Mouse (Mus musculus) adrenal gland, postnatal 4 days (tissue): Measurements from ENCODE around the gene Lrsam1. TPM values are rescaled to one million over a fixed set of nuclear protein-coding genes. Genes with fewer than 3 reads are reported as not detected.

Experiments
- DNase-seq, 2 experiments: peaks; one replicate each; pipeline ENCODE4 v3.0.0; 2021 to 2022; ENCODE audit warnings: low spot score in 2 of 2, mixed read lengths in 2 of 2
- total RNA-seq, 2 experiments: library from RNA; stranded (reverse); gene quantifications; 2 replicates each; pipeline ENCODE4 v1.2.3; 2021

Gene Lrsam1
- total RNA-seq, 2 experiments from 2014 or later: 23.7 to 26.5 TPM

DNA sequence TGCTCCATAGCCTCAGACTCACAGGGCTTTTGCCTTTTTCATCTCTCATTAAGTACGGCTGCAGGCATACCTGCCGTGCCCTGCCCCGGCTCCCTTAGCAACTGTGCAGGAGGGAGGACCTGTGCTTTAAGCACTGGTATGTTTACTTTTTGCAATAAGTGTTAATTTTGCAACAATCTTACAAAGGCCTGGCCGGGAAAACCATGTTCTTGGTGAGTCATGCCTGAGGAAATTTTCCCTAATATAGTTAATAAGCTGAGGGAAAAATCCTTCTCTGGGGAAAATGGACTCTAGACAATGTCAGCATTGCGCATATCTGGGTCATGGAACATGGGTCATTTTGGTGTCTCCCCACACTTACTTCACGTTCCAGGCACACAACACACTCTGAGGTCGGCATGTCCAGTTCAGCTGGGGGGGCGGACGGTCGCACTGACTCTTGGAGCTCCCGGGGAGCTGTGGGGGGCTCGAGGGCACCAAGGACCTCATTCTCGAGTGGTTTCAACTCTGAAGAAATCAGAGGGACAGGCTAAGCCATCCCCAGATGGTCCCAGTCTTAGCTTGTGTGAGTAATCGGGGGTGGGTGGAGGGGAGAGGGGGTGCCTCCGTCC, 33.7 kb downstream of the Lrsam1 start:
- no peak for DNase-seq

DNA sequence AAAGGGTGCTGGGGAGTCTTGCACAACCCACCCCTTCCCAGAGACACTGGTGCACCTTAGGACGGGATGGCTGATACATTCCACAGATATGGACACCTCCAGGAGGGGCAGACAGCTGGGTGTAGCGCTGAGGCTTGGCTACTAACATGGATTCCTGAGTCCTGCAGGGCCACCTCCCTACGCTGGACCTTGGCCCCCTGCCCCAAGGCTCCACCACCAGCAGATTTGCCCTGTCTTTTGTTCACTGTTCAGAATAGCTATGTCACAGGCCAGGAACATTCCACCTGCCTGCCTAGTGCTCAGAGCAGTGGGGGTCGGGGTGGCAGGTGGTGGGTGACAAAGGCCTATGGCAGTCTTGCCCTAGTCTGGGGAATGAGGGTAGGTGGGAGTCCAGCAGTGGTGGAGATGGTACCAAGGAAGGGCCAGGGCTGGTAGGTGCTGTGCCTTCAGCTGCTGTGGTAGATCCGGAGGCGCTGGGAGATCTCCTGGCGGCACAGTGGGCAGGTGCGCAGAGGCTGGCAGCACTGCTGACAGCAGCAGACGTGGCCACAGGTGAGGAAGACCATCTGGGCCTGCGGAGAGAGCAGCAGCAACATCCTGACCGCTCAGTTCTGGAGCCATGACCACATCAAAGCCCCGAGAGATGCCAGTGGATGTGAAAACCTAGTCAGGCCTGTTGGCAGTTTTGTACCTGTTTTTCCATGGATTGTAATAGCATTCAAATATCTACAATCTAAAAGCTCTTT, 34.9 kb downstream of the Lrsam1 start:
- no peak for DNase-seq

DNA sequence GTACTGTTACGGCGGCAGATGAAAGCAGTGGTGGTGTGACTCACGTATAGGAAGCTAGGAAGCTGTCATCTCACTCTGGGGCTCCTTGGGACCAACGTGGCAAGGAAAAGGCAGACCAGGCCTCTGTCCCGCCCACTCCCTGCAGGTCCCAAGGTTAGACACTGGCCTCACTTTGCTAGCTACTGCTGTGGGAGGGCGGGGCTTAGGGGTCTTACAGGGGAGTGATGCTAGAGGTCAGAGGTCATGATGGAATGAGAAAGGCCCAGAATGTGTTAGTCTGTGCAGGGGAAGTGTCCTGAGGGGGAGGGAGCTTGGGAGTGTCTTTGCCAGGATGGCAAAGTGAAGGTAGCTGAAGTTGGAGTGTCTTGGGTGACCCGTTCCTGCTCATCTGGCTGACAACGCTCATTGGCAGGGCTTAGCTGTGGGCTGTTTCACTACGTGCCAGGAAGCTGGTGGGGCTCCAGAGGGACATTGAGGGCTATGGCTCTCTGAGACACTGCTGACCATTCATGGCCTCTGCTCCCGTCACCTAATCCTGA, 37.0 kb downstream of the Lrsam1 start:
- no peak for DNase-seq

DNA sequence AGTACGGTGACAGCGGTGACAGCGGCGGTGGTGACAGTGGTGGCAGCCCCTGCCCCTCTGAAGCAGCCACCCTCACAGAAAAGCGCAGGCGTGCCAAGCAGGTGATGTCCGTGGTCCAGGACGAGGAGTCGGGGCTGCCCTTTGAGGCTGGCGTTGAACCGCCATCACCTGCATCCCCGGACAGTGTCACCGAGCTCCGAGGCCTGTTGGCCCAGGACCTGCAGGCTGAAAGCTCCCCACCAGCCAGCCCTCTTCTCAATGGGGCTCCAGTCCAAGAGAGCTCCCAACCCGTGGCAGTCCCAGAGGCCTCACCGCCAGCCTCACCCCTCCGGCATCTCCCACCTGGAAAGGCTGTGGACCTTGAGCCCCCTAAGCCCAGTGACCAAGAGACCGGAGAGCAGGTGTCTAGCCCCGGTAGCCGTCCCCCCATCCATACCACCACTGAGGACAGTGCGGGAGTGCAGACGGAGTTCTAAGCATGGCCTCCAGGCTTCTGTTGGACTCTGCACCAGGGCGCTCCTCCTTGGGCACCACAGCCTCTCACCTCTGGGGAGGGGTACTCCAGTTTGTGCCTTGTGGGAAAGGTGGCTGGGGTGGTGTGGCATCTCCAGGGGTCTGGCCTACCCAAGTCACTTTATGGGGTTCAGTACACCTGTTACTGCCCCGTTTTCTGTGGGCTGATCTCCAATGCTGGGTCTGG, 37.7 kb downstream of the Lrsam1 start:
- DNase-seq: no peak

DNA sequence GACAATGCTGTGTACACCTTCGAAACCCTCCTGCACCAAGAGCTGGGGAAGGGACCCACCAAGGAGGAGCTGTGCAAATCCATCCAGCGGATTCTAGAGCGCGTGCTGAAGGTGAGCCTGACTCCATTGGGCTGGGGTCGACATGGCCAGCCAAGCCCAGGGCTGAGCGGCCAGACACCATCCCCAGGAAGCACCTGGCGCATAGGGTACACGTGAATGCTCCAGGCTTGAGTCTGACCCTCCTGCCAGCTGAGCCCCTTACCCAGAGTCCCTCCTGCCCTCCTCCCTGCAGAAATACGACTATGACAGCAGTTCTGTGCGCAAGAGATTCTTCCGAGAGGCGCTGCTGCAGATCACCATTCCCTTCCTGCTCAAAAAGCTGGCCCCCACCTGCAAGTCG, 38.9 kb downstream of the Lrsam1 start:
- DNase-seq: no peak

DNA sequence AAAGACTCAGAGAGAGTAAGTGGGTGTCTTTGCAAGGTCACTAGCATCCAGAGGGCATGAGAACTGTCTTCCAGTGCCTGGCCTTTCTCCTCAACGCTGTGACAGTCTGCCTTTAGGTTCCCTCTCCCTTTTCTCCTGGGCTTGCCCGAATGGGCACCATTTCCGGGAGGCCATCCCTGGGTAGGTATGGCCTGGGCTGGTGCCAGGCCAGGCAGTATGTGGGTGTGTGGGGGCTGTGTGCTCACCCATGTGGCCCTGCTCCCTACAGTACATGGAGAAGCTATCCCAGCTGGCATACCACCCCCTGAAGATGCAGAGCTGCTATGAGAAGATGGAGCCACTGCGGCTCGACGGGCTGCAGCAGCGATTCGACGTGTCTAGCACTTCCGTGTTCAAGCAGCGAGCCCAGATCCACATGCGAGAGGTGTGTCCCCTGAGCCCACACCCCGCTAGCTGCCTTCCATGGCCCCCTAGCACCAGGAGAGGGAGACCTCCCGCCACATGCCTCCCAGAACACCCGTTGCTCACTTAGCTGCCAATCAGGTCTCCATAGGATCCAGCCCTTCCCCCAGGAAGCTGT, 39.5 kb downstream of the Lrsam1 start:
- no peak for DNase-seq

DNA sequence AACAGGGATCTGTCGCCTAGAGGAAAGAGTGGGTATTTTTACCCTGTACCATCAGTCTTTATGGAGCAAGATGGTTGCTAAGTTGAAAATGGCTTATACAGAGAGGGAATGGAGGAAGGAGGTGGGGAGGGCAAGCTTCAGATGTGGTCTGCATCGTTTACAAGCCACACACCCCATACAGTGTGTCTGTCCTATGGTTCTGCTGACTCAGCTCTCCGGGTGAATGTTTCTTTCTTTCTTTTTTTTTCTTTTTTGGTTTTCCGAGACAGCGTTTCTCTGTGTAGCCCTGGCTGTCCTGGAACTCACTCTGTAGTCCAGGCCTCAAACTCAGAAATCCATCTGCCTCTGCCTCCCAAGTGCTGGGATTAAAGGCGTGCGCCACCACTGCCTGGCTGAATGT, 40.2 kb downstream of the Lrsam1 start:
- no peak for DNase-seq

DNA sequence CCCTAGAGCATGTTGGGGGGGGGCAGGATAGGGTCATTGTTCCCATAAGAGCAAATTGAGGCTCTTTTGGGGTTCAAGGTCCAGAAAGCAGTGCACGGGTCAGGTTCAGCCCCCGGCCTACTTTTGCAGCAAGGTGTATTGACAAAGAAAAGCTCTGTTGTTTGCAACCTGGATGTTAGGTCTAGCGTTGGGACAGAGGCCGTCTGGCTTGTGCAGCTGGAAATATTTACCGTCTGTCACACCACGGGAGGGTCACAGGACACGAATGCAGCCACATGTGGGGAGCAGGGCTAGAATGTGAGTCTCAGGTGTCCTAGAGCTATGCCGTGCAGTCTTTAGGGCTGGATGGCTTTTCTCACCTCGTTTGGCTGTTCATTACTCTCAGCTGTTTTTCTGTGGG, 43.0 kb downstream of the Lrsam1 start:
- no peak for DNase-seq

DNA sequence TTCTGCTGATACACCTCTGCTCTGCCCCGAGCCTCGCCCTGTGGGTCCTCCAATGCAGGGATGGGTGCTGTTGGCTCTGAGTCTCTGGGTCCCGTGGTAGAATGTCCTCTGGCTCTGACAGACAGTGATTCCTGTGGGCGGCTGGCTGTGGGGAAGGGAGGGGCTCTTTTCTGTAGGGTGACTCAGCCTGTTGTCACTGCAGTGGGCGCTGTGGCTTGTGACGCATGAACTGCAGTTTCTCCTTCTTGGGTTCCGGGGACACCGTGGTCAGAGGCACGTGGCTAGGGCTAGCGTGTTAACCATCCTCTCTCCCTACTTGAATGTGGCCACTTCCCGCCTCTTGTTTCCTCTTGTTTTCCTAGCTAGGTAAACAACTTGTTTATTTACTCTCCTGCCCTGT, 43.9 kb downstream of the Lrsam1 start:
- DNase-seq: no peak

DNA sequence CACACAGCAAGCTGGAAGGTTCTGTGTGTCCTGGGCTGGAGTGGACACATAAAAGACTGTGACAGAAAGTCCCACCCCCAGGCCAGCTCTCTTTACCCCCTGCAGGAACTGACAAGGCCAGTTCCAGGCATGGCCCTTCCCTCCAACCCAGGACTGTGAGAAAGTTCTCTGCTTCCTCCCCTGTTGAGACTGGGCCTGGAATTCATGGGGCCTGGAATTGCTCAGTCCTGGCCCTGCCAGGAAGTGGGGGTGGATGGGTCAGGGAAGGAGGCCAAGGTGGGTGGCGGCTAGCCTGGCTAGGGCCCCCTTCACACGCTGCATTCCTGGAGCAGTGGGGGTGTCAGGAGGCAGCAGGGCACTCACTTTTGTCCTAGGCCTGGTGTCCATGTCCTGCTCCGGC, 46.5 kb downstream of the Lrsam1 start:
- no peak for DNase-seq

DNA sequence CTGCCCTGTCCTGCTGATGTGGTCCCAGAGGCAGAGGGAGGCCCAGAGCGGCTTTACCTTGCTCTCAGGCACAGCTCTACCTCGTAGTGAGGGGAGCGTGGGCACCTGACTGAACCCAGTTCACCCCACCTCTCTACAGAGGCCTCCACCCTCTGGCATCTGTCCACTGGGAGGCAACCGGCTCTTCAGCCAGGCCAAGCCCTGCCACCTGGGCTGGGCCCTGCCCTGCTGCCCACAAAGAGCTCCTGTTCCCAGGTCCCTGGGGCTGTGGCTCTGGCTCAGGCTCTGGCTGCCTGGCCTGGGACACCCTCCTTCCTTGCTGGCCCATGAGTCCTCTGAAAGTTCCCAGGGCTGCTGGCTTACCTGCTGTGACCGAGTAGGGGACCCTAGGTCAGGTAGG, 47.1 kb downstream of the Lrsam1 start:
- DNase-seq: no peak

DNA sequence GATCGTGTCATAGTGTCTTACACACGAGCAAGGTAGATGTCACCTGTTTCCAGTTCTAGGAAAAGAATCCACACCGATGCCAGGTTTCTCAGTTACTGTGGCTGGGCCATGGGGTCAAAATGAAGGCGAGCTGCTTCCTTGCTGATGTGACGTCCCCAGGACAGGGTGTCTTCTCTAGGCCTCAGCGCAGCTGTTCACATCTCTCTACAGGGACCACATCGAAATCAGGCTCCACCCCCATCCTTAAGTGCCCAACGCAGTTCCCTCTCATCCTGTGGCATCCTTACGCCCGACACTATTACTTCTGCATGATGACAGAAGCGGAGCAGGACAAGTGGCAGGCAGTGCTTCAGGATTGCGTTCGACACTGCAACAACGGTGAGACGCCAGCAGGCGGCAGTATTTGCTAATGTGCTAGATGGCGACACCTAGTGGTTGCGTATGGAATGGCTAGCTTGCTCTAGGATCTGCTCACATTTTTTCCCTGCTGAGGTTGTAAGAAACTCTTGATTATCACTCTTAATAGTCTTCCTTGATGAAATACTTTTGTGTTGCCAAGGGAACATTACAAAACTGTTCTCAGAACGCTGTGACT, 49.1 kb downstream of the Lrsam1 start:
- peak; percentile 61 to 63 for DNase-seq

DNA sequence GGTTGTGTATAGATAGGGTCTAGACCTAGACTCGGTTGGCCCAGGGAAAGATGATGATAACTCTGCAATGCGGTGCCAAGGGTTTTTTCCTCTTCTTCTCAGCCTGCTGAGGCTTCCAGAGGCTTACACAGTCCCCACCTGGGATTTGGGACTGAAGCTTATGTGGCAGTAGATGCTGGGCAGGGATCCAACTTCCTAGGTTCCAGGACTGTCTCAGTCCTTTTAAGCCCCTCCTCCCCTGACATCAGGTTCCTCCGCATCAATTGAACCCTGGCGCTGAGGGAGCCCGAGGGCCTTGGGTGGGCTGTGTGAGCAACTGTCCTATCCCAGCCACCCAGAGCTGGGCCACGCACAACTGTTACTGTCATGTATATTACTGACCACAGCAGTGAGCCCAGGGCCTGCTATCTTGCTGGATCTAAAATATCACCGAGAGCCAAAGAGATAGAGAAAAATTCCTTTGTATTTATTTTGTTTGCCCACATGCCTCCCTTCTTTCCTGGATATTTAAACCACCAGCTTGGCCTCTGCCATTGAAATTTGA, 49.7 kb downstream of the Lrsam1 start:
- DNase-seq: no peak

DNA sequence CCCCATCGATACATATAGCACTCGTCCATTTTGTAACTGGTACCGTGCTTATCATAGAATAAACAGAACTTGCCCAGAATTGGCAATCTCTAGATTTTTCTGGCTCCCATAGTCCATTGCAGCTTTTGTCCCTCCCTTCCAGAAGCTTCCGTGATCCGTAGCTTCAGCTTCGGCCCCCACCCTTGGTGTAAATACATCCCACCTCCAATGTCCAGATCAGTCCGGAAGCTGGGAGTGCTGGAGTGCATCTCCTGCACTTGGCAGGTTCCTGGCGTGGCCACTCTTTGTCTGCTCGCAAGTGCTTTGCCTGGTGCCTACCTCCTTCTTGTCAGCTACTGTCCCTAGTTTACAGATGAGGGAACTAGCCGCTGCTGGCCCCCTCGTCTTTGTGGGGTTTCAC, 52.6 kb downstream of the Lrsam1 start:
- DNase-seq: no peak

DNA sequence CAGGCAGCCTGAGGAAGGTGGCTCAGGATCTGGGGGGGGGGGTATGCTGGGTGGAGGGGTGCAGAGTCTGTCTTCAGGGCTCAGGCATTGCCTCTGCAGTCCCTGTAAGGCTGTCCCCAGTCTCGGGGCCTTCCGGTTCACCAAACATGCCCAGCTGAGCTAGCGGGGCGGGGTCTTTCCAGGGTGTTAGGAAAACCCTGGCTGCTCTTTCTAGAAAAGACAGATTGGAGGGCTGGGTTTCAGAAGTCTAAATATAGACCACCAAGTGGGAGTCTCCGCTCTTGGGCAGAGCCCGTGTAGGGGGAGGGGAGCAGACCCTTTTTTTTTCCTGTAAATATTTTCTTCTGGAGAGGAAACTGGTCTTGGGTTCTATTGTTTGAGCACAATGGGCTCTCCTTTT, 53.1 kb downstream of the Lrsam1 start:
- no peak for DNase-seq

DNA sequence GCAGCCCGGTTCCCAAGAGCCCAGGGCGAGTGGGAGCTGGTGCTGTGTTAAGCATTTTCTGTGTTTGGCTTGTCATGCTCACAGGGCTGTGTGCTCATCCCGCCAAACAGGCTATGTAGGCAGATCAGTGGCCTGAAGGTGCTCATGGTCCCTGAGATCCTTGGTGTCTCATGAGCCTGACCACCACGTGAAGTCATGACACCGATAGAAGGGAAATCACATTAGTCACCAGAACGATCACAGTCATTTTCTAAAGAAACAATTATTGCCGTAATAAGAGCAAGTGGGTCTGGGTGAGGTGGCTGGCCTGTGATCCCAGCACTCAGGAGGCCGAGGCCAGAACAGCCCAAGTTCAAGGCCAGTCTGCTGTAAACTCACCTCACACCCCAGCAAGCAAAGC, 54.0 kb downstream of the Lrsam1 start:
- no peak for DNase-seq

DNA sequence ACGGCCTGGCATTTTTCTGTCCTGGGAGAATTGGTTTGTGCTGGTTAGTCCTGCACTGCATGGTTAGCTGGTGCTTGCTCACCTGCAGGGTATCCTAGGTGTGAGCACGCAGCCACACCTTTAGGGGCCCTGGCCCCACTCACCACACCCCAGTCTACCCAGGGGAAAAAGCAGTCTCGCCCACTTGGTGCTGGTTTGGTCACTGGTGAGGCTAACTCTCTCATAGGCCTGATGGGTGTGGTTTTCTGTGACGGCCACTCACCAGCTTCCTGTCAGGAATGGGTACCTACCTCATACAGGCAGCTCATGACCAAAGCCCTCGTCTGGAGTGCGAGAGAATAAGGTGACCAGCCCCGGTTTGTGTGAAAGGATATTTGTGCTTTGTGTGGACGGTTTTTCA, 56.1 kb downstream of the Lrsam1 start:
- no peak for DNase-seq

DNA sequence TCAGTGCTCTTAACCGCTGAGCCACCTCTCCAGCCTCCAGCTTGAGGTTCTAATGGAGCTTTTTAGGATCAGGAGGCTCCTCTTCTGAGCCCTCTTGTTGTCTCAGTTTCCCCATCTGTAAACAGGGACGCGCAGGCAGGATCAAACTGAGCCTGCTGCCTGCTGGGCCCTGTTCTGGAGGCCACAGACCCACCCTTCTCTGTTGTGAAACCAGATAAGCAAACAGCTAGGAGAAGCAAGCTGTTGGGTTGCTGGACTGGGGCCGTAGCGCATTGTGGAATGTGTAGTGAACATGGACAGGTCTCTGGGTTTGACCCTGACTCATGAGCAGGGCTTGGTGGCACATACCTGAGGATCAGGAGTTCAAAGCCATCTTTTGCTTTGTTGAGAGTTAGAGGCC, 56.8 kb downstream of the Lrsam1 start:
- no peak for DNase-seq

DNA sequence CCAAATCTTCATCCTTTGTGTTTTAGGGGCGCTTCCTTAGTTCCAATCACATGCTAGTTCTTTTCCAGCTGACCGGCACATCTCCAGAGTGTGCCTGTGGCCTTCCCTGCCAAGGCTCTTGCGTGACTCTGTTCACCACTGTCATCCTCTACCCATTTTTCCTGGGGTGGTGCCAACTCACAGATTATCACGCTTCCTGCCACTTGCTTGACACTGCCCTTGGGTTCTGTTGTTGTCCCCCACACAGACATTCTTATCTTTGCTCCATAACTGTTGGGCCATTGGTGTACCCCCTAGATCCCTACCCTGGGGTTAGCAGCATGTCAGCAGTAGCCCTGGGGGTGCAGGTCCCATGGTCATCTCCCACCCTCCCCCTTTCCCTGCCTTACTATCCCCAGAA, 57.9 kb downstream of the Lrsam1 start:
- DNase-seq: no peak

DNA sequence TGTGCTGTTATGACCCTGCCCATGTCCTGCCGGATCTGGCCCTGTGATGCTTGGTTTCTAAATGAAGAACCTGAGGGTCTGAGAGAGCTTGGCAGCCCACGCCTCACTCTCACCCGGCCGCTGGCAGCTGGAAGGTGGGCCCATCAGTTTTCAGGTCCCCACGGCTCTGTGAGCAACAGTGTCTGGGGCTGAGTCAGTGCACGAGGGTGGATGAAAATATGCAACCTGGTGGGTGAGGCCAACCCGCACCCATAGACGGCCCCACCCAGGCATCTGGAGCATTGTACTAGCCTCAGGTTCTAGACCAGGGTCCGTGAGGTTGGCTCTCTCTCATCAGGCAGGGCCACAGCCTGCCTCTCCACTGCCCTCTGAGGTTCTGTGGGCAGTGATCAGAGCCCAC, 59.3 kb downstream of the Lrsam1 start:
- no peak for DNase-seq

DNA sequence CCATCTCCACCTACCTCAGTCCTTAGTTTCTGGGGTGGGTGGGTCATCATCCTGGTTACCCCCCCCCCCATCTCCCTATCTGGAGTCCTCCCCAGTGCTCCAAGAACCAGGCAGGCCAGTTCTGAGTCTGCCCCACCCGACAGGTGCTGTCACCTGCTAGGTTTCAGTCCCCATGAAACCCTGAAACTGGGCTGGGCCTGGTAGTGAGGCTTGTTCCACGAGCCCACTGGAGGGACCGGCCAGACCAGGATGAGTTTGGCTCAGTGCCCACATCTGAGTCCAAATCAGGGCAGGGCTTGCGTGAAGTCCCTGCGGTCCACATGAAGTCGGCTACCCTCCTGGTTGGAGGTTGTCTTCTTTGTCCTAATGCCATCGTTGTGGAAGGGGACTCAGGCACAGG, 62.4 kb downstream of the Lrsam1 start:
- no peak for DNase-seq
